7 mouse cellular contexts compared by ENCODE assay signal in genomic region chr7:75806711-75807110, GRCm38 (mm10). TPM values are rescaled to one million over a fixed set of nuclear protein-coding genes. Genes with fewer than 3 reads are reported as not detected.
A peak's percentile ranks its signal among the peaks of the same experiment; 100 is the strongest.
DNase-seq lines count a peak whose midpoint lies in the region; ATAC-seq lines count a peak whose summit lies in the region.

No protein-coding gene starts in this region.

- peak; percentile 80 for DNase-seq in ovary, adult 18-20 months (ENCODE audit: low spot score)
- no peak for DNase-seq in ovary, postnatal 10 days (ENCODE audit: low spot score)
- peak; percentile 53 for DNase-seq in gastrocnemius, postnatal 14 days
- DNase-seq in kidney, adult 11 months = peak; percentile 67
- DNase-seq in spleen, postnatal 10 days (ENCODE audit: low spot score in 2 of 2) = no peak
- no peak for DNase-seq in layer of hippocampus, adult 11-12 months (ENCODE audit: low spot score)

- ATAC-seq in megakaryocyte-erythroid progenitor cell, adult 5-6 weeks (replicated peaks; ENCODE audit: low FRiP score, low TSS enrichment, poor library complexity, severe bottlenecking) = peak; percentile 27; the same call in 1 of the 2 replicates

- intact Hi-C loops in gastrocnemius, postnatal 14 days (cut with DNase I; ENCODE audit: low total_unique reads) = no loop called here

RNA-seq across cellular contexts. Expression of gene Klhl25, which starts 41.4 kb away (rescaled TPM):
- 1 to 10 TPM; 2.8 to 3.5 TPM for total RNA-seq in gastrocnemius, postnatal 14 days (2021)
- 4.5 and 5.9 TPM in 2 replicates for total RNA-seq in megakaryocyte-erythroid progenitor cell, adult 5-6 weeks (2014; fragmentation: Nextera tagmentation)
- 4.0 and 4.3 TPM in 2 replicates for total RNA-seq in megakaryocyte-erythroid progenitor cell, adult 5-6 weeks (2017)

Comparison
In these comparisons a context has a peak if more than half of its experiments do, and no peak if none do; other contexts are left out.
1. DNase-seq: peak in ovary, adult 18-20 months (single experiment), gastrocnemius, postnatal 14 days (single experiment) and kidney, adult 11 months (single experiment); none in ovary, postnatal 10 days (single experiment), spleen, postnatal 10 days (0 of 2) and layer of hippocampus, adult 11-12 months (single experiment).